Mouse (Mus musculus) bone marrow macrophage, adult 2 months (primary cell): ENCODE data around the gene Gstt2. TPM values are rescaled to one million over a fixed set of nuclear protein-coding genes. Genes with fewer than 3 reads are reported as not detected.
"Not testable (repeated sequence)": the region's sequence is repeated elsewhere in the genome, so short reads cannot be mapped to it uniquely, and the experiment has no call there.

Experiments used
- H3K27ac ChIP-seq: 2 replicates; pipeline ENCODE4 v1.5.1; 2012; ENCODE audit warnings: low read depth, low read length; ENCODE audit not compliant: insufficient read depth
- H3K4me1 ChIP-seq: 2 replicates; pipeline ENCODE4 v1.6.1; 2012; ENCODE audit warnings: low read length; ENCODE audit not compliant: control insufficient read depth, insufficient read depth
- H3K4me3 ChIP-seq: 2 replicates; pipeline ENCODE4 v1.5.1; 2012; ENCODE audit warnings: mild to moderate bottlenecking, low read length, moderate library complexity; ENCODE audit not compliant: insufficient read depth
- CTCF ChIP-seq: IDR thresholded peaks from 2 replicates; pipeline ENCODE4 v1.5.1; 2012; ENCODE audit warnings: low read depth, mild to moderate bottlenecking, low read length, moderate library complexity
- POLR2A ChIP-seq: IDR thresholded peaks from 2 replicates; pipeline ENCODE4 v1.6.1; 2012; ENCODE audit warnings: mild to moderate bottlenecking, low read depth, low read length, borderline replicate concordance
- polyA plus RNA-seq: library from polyadenylated mRNA; stranded (reverse); fragments of >200 nt; gene quantifications from 2 replicates; pipeline ENCODE4 v1.2.4, GENCODE M21; 2012; ENCODE audit not compliant: missing spikeins, insufficient read depth, insufficient read length

The Gstt2 gene
- polyA plus RNA-seq, 1 experiment, result 17.2 TPM

DNA sequence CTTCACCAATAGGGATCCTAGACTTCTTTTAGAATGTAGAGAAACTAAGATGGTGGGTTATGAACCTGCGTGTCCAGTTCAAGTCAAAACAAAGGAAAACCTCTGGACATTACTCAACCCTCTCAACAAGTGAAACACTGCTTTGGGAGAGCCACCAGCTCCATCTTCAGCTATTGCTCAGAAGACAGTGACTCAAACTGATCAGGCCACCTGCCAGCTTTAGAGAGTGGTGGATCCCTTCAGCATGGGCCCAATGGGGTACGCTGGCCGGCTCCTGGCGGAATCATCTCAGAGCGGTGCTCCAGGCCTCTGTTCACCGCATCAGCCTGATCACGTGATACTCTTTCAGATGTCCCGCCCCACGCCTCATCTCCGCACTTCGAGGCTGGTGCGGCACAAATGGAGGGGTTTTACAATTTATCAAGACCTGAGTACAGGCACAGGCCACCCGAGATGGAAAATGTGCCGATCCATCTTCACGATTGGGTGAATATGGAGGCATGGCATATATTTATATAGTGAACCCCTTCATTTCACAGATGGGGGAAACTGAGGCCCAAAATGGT lies 18.3 kb upstream of the Gstt2 start:
- TF ChIP-seq POLR2A (no peak), CTCF (no peak)
- no peak overlapping the region for H3K4me3 ChIP-seq
- H3K27ac ChIP-seq, result no peak overlapping the region; the same call in 1 of the 2 replicates
- peaks cover 26% of the 10 kb centered on the region for H3K4me1 ChIP-seq

DNA sequence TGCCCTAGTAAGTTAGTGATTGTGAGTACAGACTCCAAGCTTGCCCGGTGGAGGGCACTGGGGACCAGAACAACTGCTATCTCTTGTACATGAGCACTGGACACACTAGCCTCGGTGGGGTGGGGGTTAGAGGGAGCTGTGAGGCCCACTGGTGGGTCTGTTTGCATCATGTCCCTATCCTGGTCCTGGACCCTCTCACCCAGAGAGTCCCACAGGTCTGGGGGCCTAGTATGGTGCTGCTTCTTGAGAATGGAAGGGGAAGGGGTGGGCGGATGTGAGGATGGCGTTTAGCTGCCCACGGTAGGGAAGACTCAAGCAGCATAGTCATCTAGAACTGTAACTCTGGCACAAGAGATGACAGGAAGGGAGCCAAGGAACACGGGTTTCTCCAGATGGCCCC lies 17.6 kb upstream of the Gstt2 start:
- no peak overlapping the region for H3K4me3 ChIP-seq
- H3K4me1 ChIP-seq, result peaks cover 25% of the 10 kb centered on the region
- TF ChIP-seq POLR2A (no peak), CTCF (no peak)
- no peak overlapping the region for H3K27ac ChIP-seq

DNA sequence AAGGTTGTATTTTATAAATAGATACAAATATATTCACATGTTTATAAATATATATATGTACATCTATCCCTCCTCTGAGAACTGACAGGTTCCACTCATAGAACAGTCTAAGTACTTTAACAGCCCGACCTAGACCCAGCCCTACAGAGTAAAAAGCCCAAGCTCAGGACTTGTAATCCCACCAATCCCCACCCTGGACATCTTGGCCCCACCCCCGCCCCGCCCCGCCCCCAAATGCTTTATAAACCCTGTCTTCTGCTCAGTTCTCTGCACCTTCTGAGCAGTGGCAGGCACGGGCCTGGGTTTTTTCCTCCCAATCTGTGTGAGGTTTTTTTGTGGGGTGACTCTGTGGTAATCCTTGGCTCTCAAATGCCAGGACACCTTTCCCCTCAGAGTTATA lies 16.9 kb upstream of the Gstt2 start:
- H3K4me1 ChIP-seq, result peaks cover 27% of the 10 kb centered on the region

DNA sequence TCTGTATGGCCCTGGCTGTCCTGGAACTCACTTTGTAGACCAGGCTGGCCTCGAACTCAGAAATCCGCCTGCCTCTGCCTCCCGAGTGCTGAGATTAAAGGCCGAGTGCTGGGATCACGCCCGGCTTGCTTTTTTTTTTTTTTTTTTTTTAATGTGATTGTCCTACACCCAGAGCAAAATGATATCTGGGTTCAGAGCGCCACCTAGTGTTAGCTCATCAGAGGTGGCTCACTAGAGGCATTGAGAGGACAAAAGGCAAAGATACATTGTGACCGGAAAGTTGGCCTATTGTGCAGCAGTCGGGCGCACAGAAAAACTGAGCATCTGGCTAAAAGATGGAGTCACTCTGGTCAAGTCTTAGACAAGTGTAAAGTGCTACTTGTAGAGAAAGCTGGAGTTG lies 16.2 kb upstream of the Gstt2 start:
- no peak overlapping the region for H3K27ac ChIP-seq
- peaks cover 28% of the 10 kb centered on the region for H3K4me1 ChIP-seq
- no peak overlapping the region for H3K4me3 ChIP-seq
- TF ChIP-seq CTCF (no peak), POLR2A (no peak)

More for the DNA sequence above, 16.9 kb upstream of the Gstt2 start:
- no peak overlapping the region for H3K27ac ChIP-seq
- TF ChIP-seq CTCF (no peak), POLR2A (no peak)
- no peak overlapping the region for H3K4me3 ChIP-seq

DNA sequence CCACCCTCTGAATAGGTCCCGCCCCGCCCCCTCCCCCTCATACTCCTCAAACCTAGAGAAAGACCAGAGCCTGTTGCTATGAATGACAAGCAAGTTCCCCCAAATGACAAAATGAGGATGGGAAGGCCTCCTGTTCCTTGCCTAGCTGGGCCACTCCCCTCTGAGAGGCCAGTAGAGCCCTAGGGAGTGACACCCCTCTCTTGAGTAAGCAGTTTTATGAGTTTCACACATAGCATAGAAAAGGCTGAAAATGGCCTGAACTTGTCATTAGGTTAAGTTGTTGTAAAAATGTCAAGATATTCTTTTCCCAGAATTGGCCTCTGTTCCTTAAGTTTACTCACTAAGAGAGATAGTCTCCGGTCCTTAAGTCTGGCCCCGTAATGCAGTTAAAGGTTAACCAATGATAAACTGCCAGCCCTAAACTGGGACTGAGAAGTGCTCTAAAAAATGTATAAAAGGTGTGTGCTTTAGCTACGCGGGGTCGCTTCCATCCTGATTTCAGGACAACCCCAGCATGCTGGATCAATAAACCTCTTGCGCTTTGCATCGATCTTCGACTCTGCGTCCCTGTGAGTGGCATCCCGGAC lies 15.4 kb upstream of the Gstt2 start:
- Histone ChIP-seq H3K4me3 (no peak overlapping the region), H3K27ac (no peak overlapping the region), H3K4me1 (peaks cover 21% of the 10 kb centered on the region)
- TF ChIP-seq POLR2A, result no peak

DNA sequence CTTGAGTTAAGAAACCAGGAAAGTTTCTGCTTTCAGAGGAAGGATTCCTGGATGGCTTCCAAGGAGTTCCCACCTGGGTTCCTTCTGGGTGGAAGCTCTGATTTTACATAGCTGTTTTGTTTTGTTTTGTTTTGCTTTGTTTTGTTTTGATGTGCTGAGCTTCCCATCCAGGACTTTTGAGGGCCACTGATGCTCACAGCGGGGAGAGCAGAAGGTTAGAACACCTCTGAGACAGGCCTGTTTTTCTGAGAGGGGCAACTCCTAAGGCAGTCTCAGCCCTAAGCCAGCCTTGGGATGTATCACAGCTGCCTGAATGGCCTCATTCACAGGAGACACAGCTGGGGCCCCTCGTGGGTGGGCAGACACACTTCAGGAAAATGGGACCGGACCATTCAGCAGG lies 14.5 kb upstream of the Gstt2 start:
- TF ChIP-seq POLR2A (no peak), CTCF (no peak)
- peaks cover 20% of the 10 kb centered on the region for H3K4me1 ChIP-seq
- H3K27ac ChIP-seq, result no peak overlapping the region
- no peak overlapping the region for H3K4me3 ChIP-seq

DNA sequence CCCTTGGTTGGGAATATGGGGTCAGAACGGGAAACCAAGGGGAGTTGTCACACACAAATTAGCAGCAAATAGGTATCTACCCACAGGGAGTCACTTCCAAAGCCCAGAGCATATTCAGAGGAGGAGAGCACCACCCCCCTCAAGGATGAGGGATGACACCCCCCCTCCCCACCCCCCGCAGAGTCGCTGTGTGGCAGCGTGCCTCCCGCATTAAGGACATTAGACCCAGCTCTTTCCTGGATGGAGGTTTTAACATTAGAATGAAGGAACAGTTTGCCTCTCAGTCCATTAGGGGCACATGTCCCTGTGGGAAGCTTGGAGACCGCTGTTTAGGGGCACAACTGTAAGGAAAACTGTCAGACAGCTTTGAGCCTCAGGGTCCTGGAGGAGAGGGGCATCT lies 13.9 kb upstream of the Gstt2 start:
- H3K4me3 ChIP-seq, result no peak overlapping the region
- TF ChIP-seq POLR2A (no peak), CTCF (no peak)
- H3K4me1 ChIP-seq, result peaks cover 22% of the 10 kb centered on the region
- no peak overlapping the region for H3K27ac ChIP-seq

DNA sequence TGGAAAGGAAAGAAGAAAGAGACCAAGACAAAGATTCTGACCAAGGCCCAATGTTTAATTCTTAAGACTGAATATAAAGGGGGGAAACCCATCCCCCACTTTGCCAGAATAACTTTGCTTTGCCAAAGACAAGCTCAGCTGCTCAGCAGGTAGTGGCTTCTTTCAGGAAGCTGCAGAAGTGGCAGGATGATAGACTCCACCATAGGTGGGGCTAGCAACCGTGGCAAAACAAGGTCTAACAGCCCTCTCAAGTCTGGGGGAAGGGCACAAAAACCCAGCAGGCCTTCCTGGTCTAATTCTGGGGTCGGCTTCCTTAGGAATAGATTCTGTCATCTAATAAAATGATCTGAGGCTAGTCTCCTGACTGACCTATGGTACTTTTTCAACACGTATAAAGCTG lies 11.2 kb upstream of the Gstt2 start:
- H3K27ac ChIP-seq, result no peak overlapping the region
- H3K4me1 ChIP-seq, result peaks cover 9% of the 10 kb centered on the region
- H3K4me3 ChIP-seq, result no peak overlapping the region
- no peak for TF ChIP-seq CTCF
- no peak for TF ChIP-seq POLR2A

DNA sequence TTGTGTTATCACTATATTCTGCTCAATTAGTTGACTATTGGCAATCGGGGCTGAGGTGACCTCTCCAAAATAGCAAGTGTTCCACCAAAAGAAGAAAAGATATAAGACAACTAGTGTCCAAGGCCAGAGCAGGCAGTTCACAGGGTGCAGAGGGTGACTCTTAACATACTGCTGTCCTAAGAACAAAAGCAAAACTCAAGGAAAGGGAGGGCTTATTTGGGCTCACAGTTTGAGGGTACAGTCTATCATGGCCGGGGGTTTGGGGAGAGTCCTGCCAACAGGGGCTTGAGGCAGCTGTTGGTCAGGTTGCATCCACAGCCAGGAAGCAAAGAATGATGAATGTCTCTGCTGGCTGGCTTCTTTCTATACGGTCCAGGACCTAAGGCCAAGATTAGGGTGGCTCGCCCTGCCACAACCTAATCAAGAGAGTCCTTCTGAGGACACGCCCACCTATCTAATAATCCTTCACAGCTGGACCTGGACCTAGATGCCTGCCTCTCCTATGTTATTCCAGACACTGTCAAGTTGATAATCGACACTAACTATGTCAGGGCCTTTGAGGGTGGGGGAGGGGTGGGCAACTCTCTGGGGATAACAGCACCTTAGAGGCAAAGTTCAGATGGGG lies 8.2 kb upstream of the Gstt2 start:
- Histone ChIP-seq H3K4me1 (peaks cover 9% of the 10 kb centered on the region), H3K4me3 (no peak overlapping the region), H3K27ac (no peak overlapping the region)
- TF ChIP-seq POLR2A, result no peak
- no peak for TF ChIP-seq CTCF

DNA sequence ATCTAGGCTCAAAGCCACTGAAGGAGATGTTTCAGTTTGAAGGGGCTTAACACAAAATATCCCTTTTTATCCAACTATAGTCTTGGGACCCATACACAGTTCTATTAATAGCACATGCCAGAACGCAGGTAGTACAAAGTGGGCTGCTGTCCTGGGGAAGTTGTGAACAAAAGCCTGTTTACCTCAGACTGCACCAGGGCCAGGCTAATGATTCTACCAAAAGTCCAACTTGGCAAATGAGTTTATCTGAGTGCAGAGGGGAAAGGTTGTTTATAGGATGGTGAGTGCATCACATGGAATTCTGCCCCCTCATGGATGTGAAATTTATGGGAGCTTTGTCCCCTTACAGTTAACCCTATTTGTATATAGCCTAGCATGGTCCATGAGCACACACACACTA lies 7.6 kb upstream of the Gstt2 start:
- TF ChIP-seq POLR2A, result no peak
- no peak for TF ChIP-seq CTCF
- H3K4me1 ChIP-seq, result peaks cover 9% of the 10 kb centered on the region
- H3K27ac ChIP-seq, result no peak overlapping the region
- no peak overlapping the region for H3K4me3 ChIP-seq

DNA sequence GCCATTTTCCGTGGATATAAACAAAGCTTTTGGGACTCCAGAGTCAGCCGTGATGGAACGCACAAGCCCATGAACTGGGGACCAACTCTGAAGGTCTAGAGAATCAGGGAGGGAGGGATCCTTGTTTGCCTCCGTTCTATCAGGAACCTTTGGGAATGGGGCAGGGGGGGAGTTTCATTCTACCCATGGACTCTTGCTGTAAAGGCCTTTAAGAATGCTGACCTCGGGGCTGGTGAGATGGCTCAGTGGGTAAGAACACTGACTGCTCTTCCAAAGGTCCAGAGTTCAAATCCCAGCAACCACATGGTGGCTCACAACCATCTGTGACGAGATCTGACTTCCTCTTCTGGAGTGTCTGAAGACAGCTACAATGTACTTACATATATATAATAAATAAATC lies 6.7 kb upstream of the Gstt2 start:
- H3K4me1 ChIP-seq, H3K27ac ChIP-seq, H3K4me3 ChIP-seq: not testable (repeated sequence)
